Mouse (Mus musculus): Measurements from ENCODE around the gene Klhl8.

DNA sequence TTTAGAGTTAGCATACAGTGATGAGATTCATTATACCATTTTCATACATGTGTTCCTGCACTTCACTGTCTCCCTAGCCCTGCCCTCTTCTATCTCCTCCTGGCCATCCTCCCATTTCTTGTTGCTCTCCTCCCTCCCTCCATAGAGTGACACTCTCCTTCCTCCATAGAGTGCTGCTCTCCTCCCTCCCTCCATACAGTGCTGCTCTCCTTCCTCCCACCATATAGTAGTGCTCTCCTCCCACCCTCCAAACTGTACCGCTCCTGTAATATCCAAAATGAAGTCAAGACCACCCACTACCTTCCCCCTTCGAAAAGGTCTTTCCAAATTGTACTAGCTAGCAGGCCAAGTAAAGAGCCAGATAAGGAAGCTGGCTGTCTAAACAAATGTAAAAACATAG, 12.7 kb upstream of the Klhl8 start:
- TF ChIP-seq CTCF (IDR thresholded peaks at IDR 0.05; ENCODE audit: insufficient read depth, low read length) (no peak), POLR2A (IDR thresholded peaks at IDR 0.05; ENCODE audit: borderline replicate concordance, extremely low read depth, low read depth, low read length) (no peak)

All from lung, adult 2 months (tissue).